Comparison of ENCODE assay signal across 30 mouse cellular contexts in genomic region chr6:53447479-53447878, GRCm38 (mm10).
A peak's percentile ranks its signal among the peaks of the same experiment; 100 is the strongest.
DNase-seq lines count a peak whose midpoint lies in the region; ATAC-seq lines count a peak whose summit lies in the region.
"Had no signal": no experiment of that assay in that cellular context is flagged by ENCODE, and none has a peak within 500 bp of the region (broad histone marks: within the 10 kb centered on the region; RNA-seq: fewer than 3 reads in every experiment).

No protein-coding gene starts in this region.

- no peak overlapping the region for H3K9ac ChIP-seq in limb, embryonic 13.5 days
- H3K9ac ChIP-seq in midbrain, embryonic 11.5 days (ENCODE audit: low read length) = no peak overlapping the region
- H3K9ac ChIP-seq in midbrain, embryonic 13.5 days (replicated peaks) = no peak overlapping the region
- H3K9ac ChIP-seq: embryonic facial prominence, embryonic 13.5 days; forebrain, embryonic 12.5 days; forebrain, embryonic 15.5 days; heart, embryonic 13.5 days; hindbrain, embryonic 14.5 days had no signal

- WGBS in limb, embryonic 13.5 days = 91% methylated on average over 9 of the region's 9 CpGs
- WGBS in limb, embryonic 10.5 days = 95% methylated on average over 9 of the region's 9 CpGs
- WGBS in midbrain, embryonic 11.5 days = 89% methylated on average over 9 of the region's 9 CpGs
- WGBS in midbrain, embryonic 13.5 days = 92% methylated on average over 9 of the region's 9 CpGs

- no peak for DNase-seq in limb, embryonic 10.5 days (ENCODE audit: low spot score)
- peak; percentile 66 for DNase-seq in midbrain, embryonic 11.5 days (ENCODE audit: low spot score, missing footprints)
- DNase-seq in retina, postnatal 1 day = no peak
- DNase-seq in left cerebral cortex, postnatal 10 days (ENCODE audit: extremely low spot score in 1 of 2, low spot score in 2 of 2) = no peak
- DNase-seq: adrenal gland, postnatal 10 days; adrenal gland, postnatal 36 days; cerebellum, adult 11 months; cerebellum, adult 2 months; cerebellum, adult 9-11 months; cerebellum, postnatal 25 days; embryo, embryonic 11 days; gastrocnemius, postnatal 10 days; gastrocnemius, postnatal 36 days; heart, adult 11 months; heart, postnatal 14 days; heart, postnatal 4 days had no signal

- H3K36me3 ChIP-seq in limb, embryonic 13.5 days = peaks cover 7% of the 10 kb centered on the region; the same call in 1 of the 2 replicates
- no peaks in the 10 kb centered on the region for H3K36me3 ChIP-seq in limb, embryonic 10.5 days
- no peaks in the 10 kb centered on the region for H3K36me3 ChIP-seq in midbrain, embryonic 11.5 days (ENCODE audit: control insufficient read depth, insufficient read depth, low read length)
- no peaks in the 10 kb centered on the region for H3K36me3 ChIP-seq in midbrain, embryonic 13.5 days
- H3K36me3 ChIP-seq: embryonic facial prominence, embryonic 10.5 days; embryonic facial prominence, embryonic 13.5 days; forebrain, embryonic 12.5 days; forebrain, embryonic 15.5 days; heart, embryonic 10.5 days had no signal

- H3K27ac ChIP-seq in limb, embryonic 13.5 days = peak overlapping the region; percentile 85; the same call in 1 of the 2 replicates
- H3K27ac ChIP-seq in limb, embryonic 10.5 days = no peak overlapping the region
- H3K27ac ChIP-seq in midbrain, embryonic 11.5 days (ENCODE audit: low read depth, low read length) = no peak overlapping the region
- H3K27ac ChIP-seq in midbrain, embryonic 13.5 days = no peak overlapping the region
- H3K27ac ChIP-seq: embryonic facial prominence, embryonic 10.5 days; embryonic facial prominence, embryonic 13.5 days; forebrain, embryonic 12.5 days; forebrain, embryonic 15.5 days; heart, embryonic 10.5 days; heart, embryonic 13.5 days; hindbrain, embryonic 14.5 days; hindbrain, postnatal 0 days had no signal

- no peak overlapping the region for H3K4me2 ChIP-seq in limb, embryonic 13.5 days (replicated peaks)
- no peak overlapping the region for H3K4me2 ChIP-seq in midbrain, embryonic 11.5 days
- H3K4me2 ChIP-seq in midbrain, embryonic 13.5 days (replicated peaks) = no peak overlapping the region
- H3K4me2 ChIP-seq: embryonic facial prominence, embryonic 13.5 days; forebrain, embryonic 12.5 days; forebrain, embryonic 15.5 days; heart, embryonic 13.5 days; hindbrain, embryonic 14.5 days had no signal

- no peaks in the 10 kb centered on the region for H3K27me3 ChIP-seq in limb, embryonic 13.5 days
- H3K27me3 ChIP-seq in limb, embryonic 10.5 days (ENCODE audit: low read depth, poor library complexity, severe bottlenecking) = no peaks in the 10 kb centered on the region
- H3K27me3 ChIP-seq in midbrain, embryonic 11.5 days (ENCODE audit: control insufficient read depth, insufficient read depth, low read length) = no peaks in the 10 kb centered on the region
- H3K27me3 ChIP-seq in midbrain, embryonic 13.5 days = no peaks in the 10 kb centered on the region
- H3K27me3 ChIP-seq: forebrain, embryonic 12.5 days; forebrain, embryonic 15.5 days; heart, embryonic 13.5 days had no signal

- H3K4me1 ChIP-seq in limb, embryonic 13.5 days = peaks cover 43% of the 10 kb centered on the region
- peaks cover 48% of the 10 kb centered on the region for H3K4me1 ChIP-seq in limb, embryonic 10.5 days
- no peaks in the 10 kb centered on the region for H3K4me1 ChIP-seq in midbrain, embryonic 11.5 days (ENCODE audit: control insufficient read depth, insufficient read depth, low read length)
- H3K4me1 ChIP-seq in midbrain, embryonic 13.5 days (replicated peaks) = peaks cover 13% of the 10 kb centered on the region

- no peaks in the 10 kb centered on the region for H3K9me3 ChIP-seq in limb, embryonic 13.5 days
- H3K9me3 ChIP-seq in limb, embryonic 10.5 days (replicated peaks) = no peaks in the 10 kb centered on the region
- H3K9me3 ChIP-seq in midbrain, embryonic 11.5 days (ENCODE audit: control insufficient read depth, low read length) = no peaks in the 10 kb centered on the region
- no peaks in the 10 kb centered on the region for H3K9me3 ChIP-seq in midbrain, embryonic 13.5 days
- H3K9me3 ChIP-seq: embryonic facial prominence, embryonic 10.5 days; embryonic facial prominence, embryonic 13.5 days; forebrain, embryonic 12.5 days; forebrain, embryonic 15.5 days; heart, embryonic 10.5 days; heart, embryonic 13.5 days had no signal

- intact Hi-C loops in left cerebral cortex, postnatal 10 days (cut with DNase I) = no loop called here

- no peak for ATAC-seq in limb, embryonic 13.5 days (ENCODE audit: low FRiP score, low read depth)
- ATAC-seq in midbrain, embryonic 11.5 days (ENCODE audit: low FRiP score) = no peak
- ATAC-seq in midbrain, embryonic 13.5 days = no peak
- peak; percentile 52 for ATAC-seq in megakaryocyte, adult 5-6 weeks (ENCODE audit: poor library complexity, severe bottlenecking)
- ATAC-seq in neutrophil, adult 5-6 weeks (ENCODE audit: extremely low read depth, insufficient number of reproducible peaks, low FRiP score, poor library complexity, severe bottlenecking) = peak; percentile 55; the same call in 1 of the 2 replicates
- ATAC-seq: activated CD4-positive, CD25-positive, alpha-beta regulatory T cell, adult 4 months; forebrain, embryonic 15.5 days; hindbrain, postnatal 0 days had no signal

- no peak overlapping the region for H3K4me3 ChIP-seq in limb, embryonic 13.5 days
- H3K4me3 ChIP-seq in limb, embryonic 10.5 days = no peak overlapping the region
- H3K4me3 ChIP-seq in midbrain, embryonic 11.5 days (ENCODE audit: low read depth, low read length) = no peak overlapping the region
- H3K4me3 ChIP-seq in midbrain, embryonic 13.5 days (replicated peaks) = no peak overlapping the region
- H3K4me3 ChIP-seq: embryonic facial prominence, embryonic 10.5 days; embryonic facial prominence, embryonic 13.5 days; erythroblast, embryonic 14.5 days; forebrain, embryonic 12.5 days; forebrain, embryonic 15.5 days; heart, embryonic 10.5 days; heart, embryonic 13.5 days had no signal

Comparison
In these comparisons a context has a peak if more than half of its experiments do, and no peak if none do; other contexts are left out.
1. ATAC-seq: peak in megakaryocyte, adult 5-6 weeks (single experiment) and neutrophil, adult 5-6 weeks (single experiment); none in limb, embryonic 13.5 days (single experiment), midbrain, embryonic 11.5 days (single experiment) and midbrain, embryonic 13.5 days (single experiment).